Mouse (Mus musculus) adrenal gland, adult 18-20 months (tissue): ENCODE measurements around the gene Tmem259. TPM values are rescaled to one million over a fixed set of nuclear protein-coding genes. Genes with fewer than 3 reads are reported as not detected.
A peak's percentile ranks its signal among the peaks of the same experiment; 100 is the strongest.

Source experiments
- DNase-seq, 2 experiments: peaks; one replicate each; pipeline ENCODE4 v3.0.0; 2021 to 2022; ENCODE audit warnings: low spot score in 2 of 2
- total RNA-seq, 2 experiments: library from RNA; stranded (reverse); gene quantifications; 1 replicate in 1 of 2; 2 replicates in 1 of 2; pipeline ENCODE4 v1.2.3; 2021

Tmem259 gene
- total RNA-seq, 2 experiments from 2014 or later, result 140 to 144 TPM

DNA sequence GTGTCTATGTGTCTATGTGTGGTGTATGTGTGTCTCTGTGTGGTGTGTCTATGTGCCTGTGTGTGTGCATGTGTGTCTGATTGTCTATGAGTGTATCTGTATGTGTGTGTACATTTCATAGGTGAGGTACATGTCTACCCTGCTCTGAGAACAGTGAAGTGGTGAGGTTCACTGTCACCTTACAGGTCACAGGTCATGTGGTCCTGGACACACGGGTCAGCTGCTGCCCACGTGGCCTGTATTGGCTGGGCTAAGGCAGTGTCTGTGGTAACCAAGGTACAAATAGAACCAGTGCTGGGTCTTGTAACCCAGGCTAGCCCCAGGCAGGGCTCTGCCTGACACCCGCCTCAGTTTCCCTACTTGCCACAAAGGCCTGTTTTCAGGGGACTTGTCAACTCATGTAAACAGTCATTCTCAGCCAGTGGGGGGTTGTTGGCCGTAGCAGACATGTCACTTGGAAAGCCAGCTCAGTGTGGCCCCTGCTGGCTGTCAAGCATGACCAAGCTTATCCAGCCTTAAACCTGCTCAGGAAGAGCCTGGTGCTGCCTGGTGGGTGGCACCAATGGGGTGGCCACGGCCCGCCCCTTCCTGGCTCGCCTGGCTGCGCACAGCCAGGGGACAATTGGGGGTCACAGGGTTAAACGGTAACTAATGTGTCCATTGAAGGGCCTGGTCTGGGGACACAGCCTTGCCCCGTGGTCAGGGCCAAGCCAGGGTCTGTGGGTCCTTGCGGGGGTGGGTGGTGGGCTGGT, 46.2 kb downstream of the Tmem259 start:
- DNase-seq, result no peak

DNA sequence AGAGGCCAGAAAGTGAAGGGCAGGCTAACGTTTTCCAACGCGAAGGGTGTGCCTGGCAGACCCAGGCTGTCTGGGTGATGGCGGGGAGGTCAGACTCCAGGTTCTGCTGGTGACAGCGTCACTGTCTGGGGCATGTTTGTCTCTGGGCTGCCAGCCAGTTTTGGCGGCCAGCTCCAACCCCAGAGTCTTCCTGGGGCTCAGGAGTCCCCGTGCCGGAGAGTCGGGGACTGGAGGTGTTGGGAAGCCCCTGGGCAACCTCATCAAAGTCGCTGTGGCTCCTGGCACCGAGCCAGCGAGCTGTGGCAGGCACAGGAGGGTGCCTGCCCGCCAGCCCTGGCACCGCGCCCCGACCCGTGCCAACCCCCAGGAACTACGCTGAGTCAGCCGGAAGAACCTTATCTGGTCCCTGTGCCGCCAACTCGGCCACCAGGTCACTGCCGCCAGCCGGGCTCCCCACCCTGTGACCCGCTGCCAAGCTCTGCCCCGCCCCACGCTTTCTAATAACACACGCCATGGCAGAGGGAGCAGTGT, 47.2 kb downstream of the Tmem259 start:
- DNase-seq, result peak; percentile 82 to 86

DNA sequence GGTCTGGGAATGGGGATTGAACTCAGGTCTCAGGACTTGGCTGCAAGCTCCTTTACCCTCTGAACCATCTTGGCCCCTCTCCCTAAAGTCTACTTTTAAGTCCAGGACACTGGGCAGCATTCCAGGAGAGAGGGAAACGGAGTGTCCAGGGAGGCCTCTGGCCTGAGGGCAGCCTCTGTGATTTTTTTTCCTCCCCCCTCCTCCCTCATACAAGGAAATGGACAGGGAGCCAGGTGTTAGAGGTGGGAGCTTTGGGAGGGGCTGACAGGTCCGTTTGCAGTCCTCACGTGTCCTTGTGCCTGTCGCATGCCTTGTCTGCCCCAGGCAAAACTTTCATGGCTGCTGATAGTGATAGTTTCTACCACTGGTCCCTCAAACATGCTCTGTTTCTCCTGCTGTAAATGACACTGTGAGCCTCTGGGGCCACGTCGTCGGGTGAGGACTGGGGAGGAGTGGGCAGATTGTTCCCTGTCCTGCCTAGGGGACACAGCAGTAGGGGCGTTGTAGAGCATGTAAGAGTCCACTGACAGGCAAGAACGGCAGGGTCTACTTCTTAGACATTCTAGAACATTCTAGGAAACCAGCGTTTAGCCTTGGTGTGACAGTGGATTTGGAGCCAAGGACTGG, 47.7 kb downstream of the Tmem259 start:
- no peak for DNase-seq

DNA sequence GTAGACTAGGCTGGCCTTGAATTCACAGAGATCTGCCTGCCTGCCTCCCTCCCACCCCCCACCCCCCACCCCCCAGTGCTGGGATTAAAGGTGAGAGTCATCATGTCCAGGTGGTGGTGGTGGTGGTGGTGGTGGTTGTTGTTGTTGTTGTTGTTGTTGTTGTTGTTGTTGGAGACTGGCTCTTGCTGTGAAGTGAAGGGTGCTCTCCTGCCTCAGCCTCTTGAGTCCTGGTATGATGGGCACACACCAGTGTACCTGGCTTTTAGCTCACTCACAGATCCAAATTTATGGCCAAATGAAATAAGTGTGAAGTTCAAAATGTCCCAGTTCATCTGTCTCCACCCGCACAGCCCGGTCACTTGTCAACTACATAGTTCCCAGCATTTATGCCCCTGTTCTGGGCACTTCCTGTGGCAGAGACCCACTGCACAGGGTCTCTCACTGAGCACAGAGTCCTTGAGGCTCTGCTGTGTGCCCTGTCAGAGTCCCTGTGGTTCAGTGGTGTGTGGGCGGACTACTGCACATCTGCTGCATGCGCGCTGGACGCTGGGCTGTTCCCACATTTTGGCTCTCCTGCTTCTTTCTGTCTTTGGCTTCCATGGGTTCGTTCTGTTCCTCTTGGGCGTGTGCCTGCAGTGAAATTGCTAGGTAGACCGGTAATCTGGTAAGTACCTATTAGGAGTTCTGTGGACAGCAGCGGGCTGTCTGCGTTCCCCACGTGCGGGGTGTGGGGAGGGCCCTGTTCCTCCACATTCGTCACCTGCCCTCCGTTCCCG, 49.1 kb downstream of the Tmem259 start:
- DNase-seq, result no peak

- peak; percentile 34 to 73 for DNase-seq
Measured at GRCm38 (mm10) chr10:79934272-79934721, 49.8 kb downstream of the Tmem259 start.

GRCm38 (mm10) chr10:79933861-79934260, 50.3 kb downstream of the Tmem259 start:
- no peak for DNase-seq

DNA sequence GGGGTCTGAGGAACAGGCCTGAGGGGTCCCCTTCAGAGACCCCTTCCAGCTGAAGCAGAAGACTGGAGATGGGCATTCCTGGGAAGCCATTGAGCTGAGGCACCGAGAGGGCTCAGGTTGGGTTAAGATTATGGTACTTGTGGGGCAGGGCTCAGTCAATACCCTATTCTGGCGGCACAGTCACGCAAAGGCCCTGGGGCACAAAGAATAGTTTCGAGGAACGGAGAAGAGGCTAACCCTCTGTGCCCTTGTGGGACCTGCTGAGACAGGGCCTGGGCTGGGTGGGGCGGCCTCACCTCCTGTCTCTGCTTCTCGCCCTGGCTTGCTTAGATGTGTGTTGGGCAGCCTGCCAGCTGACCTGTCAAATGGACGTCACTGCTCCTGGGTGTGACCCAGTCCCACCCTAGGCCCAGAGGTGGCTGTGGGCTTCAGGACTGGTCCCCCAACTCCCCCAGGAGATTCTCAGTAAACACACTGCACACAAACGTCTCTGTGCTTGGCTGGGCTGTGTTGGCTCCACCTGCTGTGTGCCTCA, 50.9 kb downstream of the Tmem259 start:
- DNase-seq, result no peak

GRCm38 (mm10) chr10:79932736-79933135, 51.4 kb downstream of the Tmem259 start:
- DNase-seq, result no peak

GRCm38 (mm10) chr10:79931797-79932196, 52.3 kb downstream of the Tmem259 start:
- DNase-seq, result no peak

- no peak for DNase-seq
Measured at GRCm38 (mm10) chr10:79930826-79931186, 53.3 kb downstream of the Tmem259 start.

DNA sequence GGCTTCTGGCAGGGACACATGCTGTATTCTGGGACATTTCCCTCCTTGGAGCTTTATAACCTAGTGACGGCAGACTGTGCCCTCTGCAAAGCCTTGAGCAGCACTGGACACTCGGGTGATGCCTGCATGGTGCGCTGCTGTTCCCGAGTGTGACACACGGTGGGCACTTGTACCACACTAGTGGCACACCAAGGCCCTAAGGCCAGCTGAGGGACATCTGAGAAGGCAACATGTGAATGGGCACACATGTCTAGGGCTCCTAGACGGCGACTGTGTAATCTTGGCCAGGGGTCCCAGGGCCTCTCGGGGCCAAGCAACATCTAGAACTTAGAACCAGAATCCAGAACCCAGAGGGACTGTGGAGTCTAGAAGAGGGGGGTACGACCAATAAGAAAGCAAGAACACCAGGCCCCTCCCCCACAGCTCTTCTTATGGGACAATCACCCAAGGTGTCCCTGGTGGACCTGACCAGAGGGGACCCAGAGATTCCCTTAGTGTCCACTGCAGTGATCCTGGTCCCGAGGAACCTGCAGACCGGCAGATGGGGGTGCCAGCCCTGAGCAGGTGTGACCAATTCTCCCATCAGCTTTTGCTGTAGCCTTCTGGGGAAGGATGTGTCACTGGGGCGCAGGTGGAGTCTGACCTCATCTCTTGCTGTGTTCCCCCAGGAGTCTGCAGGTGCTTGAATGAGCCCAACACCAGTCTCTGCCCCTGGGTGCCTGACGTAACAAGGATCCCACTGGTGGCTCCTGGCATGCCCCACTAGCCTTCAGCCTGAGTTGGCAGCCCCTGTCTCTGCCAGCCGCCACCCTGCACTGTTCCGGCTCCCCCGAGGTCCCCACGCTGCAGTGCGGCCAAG, 53.9 kb downstream of the Tmem259 start:
- no peak for DNase-seq

DNA sequence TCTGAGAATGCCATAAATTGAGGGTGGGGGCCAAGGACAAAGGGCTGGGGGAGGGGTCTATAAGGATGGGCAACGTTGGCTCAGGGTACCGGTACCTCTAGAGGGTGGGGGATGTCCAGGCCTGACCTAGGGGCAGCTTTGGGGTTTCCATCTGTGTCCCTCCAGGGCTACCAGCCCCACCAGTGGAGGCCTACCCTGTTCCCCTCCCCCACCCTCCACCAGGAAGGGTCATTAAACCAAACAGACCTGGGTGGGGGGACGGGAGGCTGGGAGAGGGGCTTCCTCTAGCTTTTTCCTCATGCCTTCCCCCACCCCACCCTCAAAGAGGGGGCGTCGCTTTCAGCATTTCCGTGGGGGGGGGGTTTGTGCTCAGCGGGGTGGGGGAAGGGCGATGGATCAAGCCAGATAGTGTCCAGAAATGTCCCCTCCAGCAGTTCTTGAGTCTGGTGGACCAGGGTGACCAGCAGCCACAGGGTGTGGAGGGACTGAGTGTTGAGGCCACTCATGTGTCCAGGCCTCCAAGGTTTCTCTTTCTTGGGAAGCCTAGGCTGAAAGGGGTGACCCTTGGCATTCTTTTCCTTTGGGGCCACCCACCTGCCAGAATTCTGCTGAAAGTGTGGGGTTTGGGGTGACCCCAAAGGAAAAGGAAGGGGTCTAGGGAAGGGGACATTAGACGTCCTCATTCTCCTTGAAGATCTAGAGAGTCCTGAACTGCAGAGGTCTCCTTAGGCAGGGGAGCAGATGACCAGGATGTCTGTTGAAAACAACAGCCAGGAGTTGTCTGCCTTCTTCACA, 55.0 kb downstream of the Tmem259 start:
- DNase-seq, result no peak

GRCm38 (mm10) chr10:79928030-79928694, 56.0 kb downstream of the Tmem259 start:
- DNase-seq, result peak; percentile 40 to 61

- peak in 1 of 2 experiments; percentile 53 for DNase-seq
Measured at GRCm38 (mm10) chr10:79927324-79928029, 56.7 kb downstream of the Tmem259 start.

DNA sequence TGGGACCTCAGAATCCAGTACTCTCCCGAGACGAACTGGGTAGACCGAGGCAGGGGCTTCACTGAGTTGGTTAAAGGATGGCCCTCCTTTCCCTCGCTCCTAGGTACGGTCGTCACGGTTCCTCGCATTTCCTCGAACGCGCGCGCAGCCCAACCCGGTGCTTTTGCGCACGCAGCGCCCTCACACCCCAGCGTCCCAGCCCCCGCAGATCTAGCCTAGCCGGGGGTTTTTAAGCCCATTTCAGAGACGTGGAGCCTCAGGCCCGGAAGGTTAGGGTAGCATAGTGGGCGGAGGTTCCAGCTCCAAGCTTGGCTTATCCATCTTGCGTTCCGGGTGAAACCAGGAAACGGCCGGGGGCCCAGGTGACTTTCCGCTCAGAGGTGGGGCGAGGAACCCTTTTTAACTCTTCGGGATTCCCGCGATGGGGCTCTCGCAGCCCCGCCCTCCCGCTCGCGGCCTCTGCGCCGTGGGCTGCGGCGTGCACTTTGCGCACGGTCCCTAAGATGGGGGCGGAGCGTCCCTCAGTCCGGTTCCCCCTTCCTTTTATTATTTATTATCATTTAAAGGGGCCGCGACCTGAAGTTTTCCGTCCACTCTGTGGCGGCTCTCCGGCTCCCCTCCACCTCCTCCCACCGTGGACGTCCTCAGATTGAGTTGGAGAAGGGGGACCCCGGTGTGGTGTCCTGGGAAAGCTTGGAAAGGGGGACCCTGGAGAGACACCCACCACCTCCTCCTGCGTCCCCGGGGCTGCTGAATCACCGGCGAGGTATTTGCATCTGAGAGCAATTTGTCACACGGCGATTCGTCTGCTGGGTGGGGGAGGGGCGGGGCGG, 57.4 kb downstream of the Tmem259 start, which contains the start of gene Arid3a:
Gene Arid3a, plus strand, starts transcription at position 553 of the 833 bp plus-strand sequence.
- peak; percentile 86 to 89 for DNase-seq

DNA sequence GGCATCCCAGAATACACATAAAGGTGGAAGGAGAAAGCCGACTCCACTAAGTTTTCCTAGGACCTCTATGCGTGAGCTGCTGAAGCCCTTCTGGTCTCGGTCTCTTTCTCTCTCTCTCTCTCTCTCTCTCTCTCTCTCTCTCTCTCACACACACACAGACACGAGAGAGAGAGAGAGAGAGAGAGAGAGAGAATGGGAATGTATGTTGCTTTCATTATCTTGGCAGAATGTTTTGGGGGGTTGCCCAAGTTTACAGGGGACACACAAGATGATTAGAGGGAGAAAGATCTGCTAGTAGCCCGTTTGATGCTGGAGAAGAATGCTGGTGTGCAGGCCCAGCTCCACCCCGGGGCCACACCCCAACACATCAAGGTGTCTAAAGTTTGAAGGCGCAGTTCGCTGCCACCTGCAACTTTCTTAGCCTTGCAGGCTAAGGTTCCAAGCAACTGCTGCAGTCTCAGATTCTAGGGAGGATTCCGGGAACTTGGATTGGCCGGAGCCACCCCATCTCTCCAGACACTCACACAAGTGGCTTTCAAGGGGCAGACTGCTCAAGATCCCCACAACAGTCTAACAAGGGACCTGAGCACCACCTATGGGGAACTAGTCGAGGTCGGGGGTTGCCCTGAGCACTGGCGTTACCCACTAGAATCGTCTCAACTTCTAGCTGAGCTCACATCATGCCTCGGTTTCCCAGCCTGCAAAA, 58.2 kb downstream of the Tmem259 start:
- no peak for DNase-seq
